ENCODE assay signal across 8 mouse cellular contexts in genomic region chr7:132813416-132814088, GRCm38 (mm10). TPM values are rescaled to one million over a fixed set of nuclear protein-coding genes. Genes with fewer than 3 reads are reported as not detected.
A peak's percentile ranks its signal among the peaks of the same experiment; 100 is the strongest.
DNase-seq lines count a peak whose midpoint lies in the region; ATAC-seq and TF ChIP-seq lines count a peak whose summit lies in the region.

TSS of gene Fam53b (minus strand) at chr7:132813886.

- peak; percentile 68 for ATAC-seq in heart, embryonic 16.5 days (replicated peaks; ENCODE audit: extremely low read depth, insufficient read depth, low FRiP score)
- peak; percentile 77 for ATAC-seq in neural tube, embryonic 15.5 days (ENCODE audit: low FRiP score)

- peak within 1 kb of the TSS; percentile 91 for H3K9ac ChIP-seq in heart, embryonic 16.5 days (ENCODE audit: low read length)
- peak within 1 kb of the TSS; percentile 70 for H3K9ac ChIP-seq in neural tube, embryonic 15.5 days (replicated peaks)

- H3K27me3 ChIP-seq in E14TG2a.4 (ENCODE audit: insufficient read depth, low read length): peaks cover 46% of the 10 kb centered on the region
- no peaks in the 10 kb centered on the region for H3K27me3 ChIP-seq in forebrain, embryonic 10.5 days (ENCODE audit: poor library complexity, severe bottlenecking)
- no peaks in the 10 kb centered on the region for H3K27me3 ChIP-seq in heart, embryonic 16.5 days (ENCODE audit: control insufficient read depth, insufficient read depth, low read length)
- H3K27me3 ChIP-seq in neural tube, embryonic 15.5 days (replicated peaks): no peaks in the 10 kb centered on the region; the same call in 1 of the 2 replicates

- H3K4me2 ChIP-seq in heart, embryonic 16.5 days (ENCODE audit: low read depth, low read length): peak within 1 kb of the TSS; percentile 94
- peak within 1 kb of the TSS; percentile 89 for H3K4me2 ChIP-seq in neural tube, embryonic 15.5 days

- no peak for TF ChIP-seq CTCF in E14TG2a.4 (conservative IDR thresholded peaks at IDR 0.05; ENCODE audit: low read length)
- TF ChIP-seq CTCF in brain, embryonic 14.5 days (IDR thresholded peaks at IDR 0.05; ENCODE audit: borderline replicate concordance, extremely low read depth, insufficient read depth, insufficient read length): peak; percentile 9; the same call in 1 of the 2 replicates
- no peak for TF ChIP-seq CTCF in lung, adult 2 months (IDR thresholded peaks at IDR 0.05; ENCODE audit: insufficient read depth, low read length)

- no peaks in the 10 kb centered on the region for H3K9me3 ChIP-seq in E14TG2a.4 (ENCODE audit: low read length)
- no peaks in the 10 kb centered on the region for H3K9me3 ChIP-seq in forebrain, embryonic 10.5 days
- no peaks in the 10 kb centered on the region for H3K9me3 ChIP-seq in heart, embryonic 16.5 days (replicated peaks; ENCODE audit: control insufficient read depth, low read length)
- H3K9me3 ChIP-seq in neural tube, embryonic 15.5 days (replicated peaks): no peaks in the 10 kb centered on the region

- DNase-seq in brain, embryonic 14.5 days (ENCODE audit: low read depth): peak; percentile 80
- peak; percentile 74 for DNase-seq in forebrain, embryonic 10.5 days (ENCODE audit: extremely low spot score, low spot score)
- peak; percentile 71 to 88 for DNase-seq in kidney, postnatal 25 days
- peak; percentile 71 for DNase-seq in lung, adult 2 months
- peak; percentile 65 for DNase-seq in thymus, postnatal 0 days (ENCODE audit: low spot score)

- peak; percentile 62 for TF ChIP-seq POLR2A in brain, embryonic 14.5 days (IDR thresholded peaks at IDR 0.05; ENCODE audit: borderline replicate concordance, extremely low read depth, insufficient read depth, insufficient read length, poor library complexity, severe bottlenecking)
- peak; percentile 70; the same call in 1 of the 2 replicates for TF ChIP-seq POLR2A in lung, adult 2 months (IDR thresholded peaks at IDR 0.05; ENCODE audit: borderline replicate concordance, extremely low read depth, low read depth, low read length)

- peaks cover 47% of the 10 kb centered on the region for H3K4me1 ChIP-seq in E14TG2a.4 (replicated peaks; ENCODE audit: low read depth, low read length)
- H3K4me1 ChIP-seq in forebrain, embryonic 10.5 days: peaks cover 80% of the 10 kb centered on the region
- peaks cover 41% of the 10 kb centered on the region for H3K4me1 ChIP-seq in heart, embryonic 16.5 days (ENCODE audit: control insufficient read depth, insufficient read depth, low read length)
- H3K4me1 ChIP-seq in lung, adult 2 months (ENCODE audit: control insufficient read depth, insufficient read depth, low read length): peaks cover 22% of the 10 kb centered on the region
- peaks cover 50% of the 10 kb centered on the region for H3K4me1 ChIP-seq in neural tube, embryonic 15.5 days

- H3K36me3 ChIP-seq in E14TG2a.4 (ENCODE audit: insufficient read depth, low read length): no peaks in the 10 kb centered on the region
- H3K36me3 ChIP-seq in forebrain, embryonic 10.5 days (replicated peaks): no peaks in the 10 kb centered on the region
- no peaks in the 10 kb centered on the region for H3K36me3 ChIP-seq in heart, embryonic 16.5 days (ENCODE audit: control insufficient read depth, insufficient read depth)
- H3K36me3 ChIP-seq in neural tube, embryonic 15.5 days: no peaks in the 10 kb centered on the region

- H3K27ac ChIP-seq in forebrain, embryonic 10.5 days: peak within 1 kb of the TSS; percentile 94
- peak within 1 kb of the TSS; percentile 96 for H3K27ac ChIP-seq in heart, embryonic 16.5 days (ENCODE audit: low read length)
- H3K27ac ChIP-seq in neural tube, embryonic 15.5 days (replicated peaks): peak within 1 kb of the TSS; percentile 86

- peak within 1 kb of the TSS; percentile 85 for H3K4me3 ChIP-seq in E14TG2a.4 (replicated peaks; ENCODE audit: low read length)
- peak within 1 kb of the TSS; percentile 75 for H3K4me3 ChIP-seq in forebrain, embryonic 10.5 days
- H3K4me3 ChIP-seq in heart, embryonic 16.5 days (ENCODE audit: low read length): peak within 1 kb of the TSS; percentile 66
- H3K4me3 ChIP-seq in lung, adult 2 months (replicated peaks; ENCODE audit: extremely low read depth, low read depth, low read length): peak within 1 kb of the TSS; percentile 61
- H3K4me3 ChIP-seq in neural tube, embryonic 15.5 days (replicated peaks): peak within 1 kb of the TSS; percentile 74

- WGBS in forebrain, embryonic 10.5 days: under 1% methylated on average over 85 of the region's 85 CpGs
- under 1% methylated on average over 81 of the region's 85 CpGs for WGBS in heart, embryonic 16.5 days
- under 1% methylated on average over 84 of the region's 85 CpGs for WGBS in lung, adult 2 months
- WGBS in neural tube, embryonic 15.5 days: under 1% methylated on average over 80 of the region's 85 CpGs

RNA-seq across cellular contexts. Expression of gene Fam53b, which starts in this region (rescaled TPM):
- 14.8 and 16.1 TPM in 2 replicates for polyA plus RNA-seq in brain, embryonic 14.5 days (2012; rRNA removed)
- 39.4 and 39.5 TPM in 2 replicates for polyA plus RNA-seq in forebrain, embryonic 10.5 days (2016; fragmentation: Nextera tagmentation; extraction: Ambion mirVana)
- 16.4 and 21.8 TPM in 2 replicates for polyA plus RNA-seq in heart, embryonic 16.5 days (2015; fragmentation: Nextera tagmentation; extraction: Ambion mirVana)
- polyA plus RNA-seq in lung, adult 2 months (2012; rRNA removed): 79.4 and 80.3 TPM in 2 replicates
- 12.4 and 14.2 TPM in 2 replicates for polyA plus RNA-seq in neural tube, embryonic 15.5 days (2015; fragmentation: Nextera tagmentation; extraction: Ambion mirVana)
- 30.5 and 37.7 TPM in 2 replicates for polyA plus RNA-seq in thymus, postnatal 0 days (2015; fragmentation: Nextera tagmentation; extraction: Ambion mirVana)

Comparison
In these comparisons a context has a peak if more than half of its experiments do, and no peak if none do; other contexts are left out.
1. Peak in every context shown above with its lines: DNase-seq, ATAC-seq, H3K4me3 ChIP-seq and H3K27ac ChIP-seq.